Comparison of ENCODE assay signal across 8 mouse cellular contexts in genomic region chr6:120192211-120192870, GRCm38 (mm10).
A peak's percentile ranks its signal among the peaks of the same experiment; 100 is the strongest.
DNase-seq lines count a peak whose midpoint lies in the region; ATAC-seq and TF ChIP-seq lines count a peak whose summit lies in the region.

No protein-coding gene starts in this region.

- H3K4me2 ChIP-seq in kidney, embryonic 15.5 days: no peak overlapping the region; the same call in 1 of the 2 replicates

- 0 out of 2 replicates have a peak, but pooled peaks have one; percentile 26 for ATAC-seq in kidney, embryonic 15.5 days (replicated peaks; ENCODE audit: low FRiP score)
- ATAC-seq in activated CD4-positive, CD25-positive, alpha-beta regulatory T cell, adult 4 months: no peak

- peak overlapping the region; percentile 2; the same call in 1 of the 2 replicates for H3K9ac ChIP-seq in liver, adult 2 months (ENCODE audit: low read depth, low read length)
- H3K9ac ChIP-seq in kidney, embryonic 15.5 days: peak overlapping the region; percentile 12; the same call in 1 of the 2 replicates

- H3K36me3 ChIP-seq in liver, adult 2 months (ENCODE audit: control insufficient read depth, insufficient read depth, low read length): no peaks in the 10 kb centered on the region
- no peaks in the 10 kb centered on the region for H3K36me3 ChIP-seq in heart, embryonic 10.5 days
- no peaks in the 10 kb centered on the region for H3K36me3 ChIP-seq in kidney, embryonic 15.5 days

- WGBS in liver, adult 2 months: 24% methylated on average over 15 of the region's 15 CpGs
- 18% methylated on average over 14 of the region's 15 CpGs for WGBS in heart, embryonic 10.5 days
- 33% methylated on average over 15 of the region's 15 CpGs for WGBS in kidney, embryonic 15.5 days

- peak; percentile 69 for DNase-seq in liver, adult 2 months (ENCODE audit: extremely low read depth, low read depth, low spot score)
- no peak for DNase-seq in liver
- DNase-seq in embryo, embryonic 11 days: peak; percentile 67
- no peak for DNase-seq in heart, embryonic 10.5 days (ENCODE audit: low spot score)
- DNase-seq in lung, adult 18-20 months: peak; percentile 85 to 89
- peak; percentile 49 for DNase-seq in retina, embryonic 14.5 days (ENCODE audit: low spot score)

- H3K9me3 ChIP-seq in heart, embryonic 10.5 days: no peaks in the 10 kb centered on the region
- H3K9me3 ChIP-seq in kidney, embryonic 15.5 days (replicated peaks): no peaks in the 10 kb centered on the region

- no peaks in the 10 kb centered on the region for H3K27me3 ChIP-seq in liver, adult 2 months (ENCODE audit: control insufficient read depth, insufficient read depth, low read length)
- H3K27me3 ChIP-seq in heart, embryonic 10.5 days (ENCODE audit: insufficient read depth, poor library complexity, severe bottlenecking): peaks cover 12% of the 10 kb centered on the region; the same call in 1 of the 2 replicates
- 0 out of 2 replicates have a peak, but pooled peaks cover 3% of the 10 kb centered on the region for H3K27me3 ChIP-seq in kidney, embryonic 15.5 days

- H3K4me1 ChIP-seq in liver, adult 2 months (ENCODE audit: control insufficient read depth, insufficient read depth, low read length): peaks cover 16% of the 10 kb centered on the region
- H3K4me1 ChIP-seq in heart, embryonic 10.5 days: peaks cover 57% of the 10 kb centered on the region
- peaks cover 28% of the 10 kb centered on the region for H3K4me1 ChIP-seq in kidney, embryonic 15.5 days

- H3K27ac ChIP-seq in liver, adult 2 months (replicated peaks; ENCODE audit: insufficient read depth, low read depth, low read length): peak overlapping the region; percentile 59
- peak overlapping the region; percentile 84 for H3K27ac ChIP-seq in heart, embryonic 10.5 days
- H3K27ac ChIP-seq in kidney, embryonic 15.5 days: no peak overlapping the region

- H3K4me3 ChIP-seq in liver, adult 2 months (ENCODE audit: insufficient read depth, low read depth, low read length): peak overlapping the region; percentile 23; the same call in 1 of the 2 replicates
- peak overlapping the region; percentile 12; the same call in 1 of the 2 replicates for H3K4me3 ChIP-seq in heart, embryonic 10.5 days
- H3K4me3 ChIP-seq in kidney, embryonic 15.5 days (replicated peaks): no peak overlapping the region

- TF ChIP-seq POLR2A in liver, adult 2 months (IDR thresholded peaks at IDR 0.05; ENCODE audit: extremely low read depth, insufficient read depth, low read length): no peak

- H3K79me2 ChIP-seq in liver, adult 2 months (ENCODE audit: control insufficient read depth, insufficient read depth, low read length): no peaks in the 10 kb centered on the region

- TF ChIP-seq CTCF in liver, adult 2 months (IDR thresholded peaks at IDR 0.05; ENCODE audit: low read depth, low read length): no peak

Comparison
In these comparisons a context has a peak if more than half of its experiments do, and no peak if none do; other contexts are left out.
1. DNase-seq: peak in liver, adult 2 months (single experiment), embryo, embryonic 11 days (single experiment), lung, adult 18-20 months (2 of 2) and retina, embryonic 14.5 days (single experiment); none in liver (single experiment) and heart, embryonic 10.5 days (single experiment).